Mouse (Mus musculus) lung, adult 2 months (tissue): ENCODE results near the gene Pde6h. TPM values are rescaled to one million over a fixed set of nuclear protein-coding genes. Genes with fewer than 3 reads are reported as not detected.

Experiments
- DNase-seq: peaks from one replicate; pipeline ENCODE4 v3.0.0; 2022
- H3K4me1 ChIP-seq: fragments of 200-500 bp; 2 replicates; pipeline ENCODE4 v1.6.1; 2011; ENCODE audit warnings: low read length; ENCODE audit not compliant: control insufficient read depth, insufficient read depth
- H3K4me3 ChIP-seq: fragments of 200-500 bp; replicated peaks from 2 replicates; pipeline ENCODE3; 2011; ENCODE audit warnings: low read depth, mild to moderate bottlenecking, control low read depth, low read length; ENCODE audit errors: extremely low read depth
- CTCF ChIP-seq: fragments of 200-500 bp; IDR thresholded peaks from 2 replicates; pipeline ENCODE4 v1.5.1; 2011; ENCODE audit warnings: mild to moderate bottlenecking, low read length, control low read depth; ENCODE audit not compliant: insufficient read depth
- POLR2A ChIP-seq: fragments of 200-500 bp; IDR thresholded peaks from 2 replicates; pipeline ENCODE4 v1.6.1; 2011; ENCODE audit warnings: low read depth, mild to moderate bottlenecking, control low read depth, low read length, borderline replicate concordance; ENCODE audit errors: extremely low read depth
- WGBS: fragments of 180-500 bp; shearing (Covaris S2); methylation state at CpG from one replicate; pipeline ENCODE4 v1.1.7; 2018; 5-methylcytosine and 5-hydroxymethylcytosine counted together
- polyA plus RNA-seq: library from polyadenylated mRNA; depleted of rRNA; stranded (reverse); fragments of >200 nt; gene quantifications from 2 replicates; pipeline ENCODE4 v1.2.3, GENCODE M21; 2012

The Pde6h gene
- polyA plus RNA-seq, 1 experiment: 0.02 TPM

- H3K4me3 ChIP-seq: no peak overlapping the region
- WGBS: 56% methylated on average over 10 of the region's 10 CpGs
- H3K4me1 ChIP-seq: peaks cover 4% of the 10 kb centered on the region; the same call in 1 of the 2 replicates
- TF ChIP-seq POLR2A (no peak), CTCF (no peak)
- DNase-seq: no peak
Observed at GRCm38 (mm10) chr6:136906937-136907293, 16.7 kb upstream of the Pde6h start.

DNA sequence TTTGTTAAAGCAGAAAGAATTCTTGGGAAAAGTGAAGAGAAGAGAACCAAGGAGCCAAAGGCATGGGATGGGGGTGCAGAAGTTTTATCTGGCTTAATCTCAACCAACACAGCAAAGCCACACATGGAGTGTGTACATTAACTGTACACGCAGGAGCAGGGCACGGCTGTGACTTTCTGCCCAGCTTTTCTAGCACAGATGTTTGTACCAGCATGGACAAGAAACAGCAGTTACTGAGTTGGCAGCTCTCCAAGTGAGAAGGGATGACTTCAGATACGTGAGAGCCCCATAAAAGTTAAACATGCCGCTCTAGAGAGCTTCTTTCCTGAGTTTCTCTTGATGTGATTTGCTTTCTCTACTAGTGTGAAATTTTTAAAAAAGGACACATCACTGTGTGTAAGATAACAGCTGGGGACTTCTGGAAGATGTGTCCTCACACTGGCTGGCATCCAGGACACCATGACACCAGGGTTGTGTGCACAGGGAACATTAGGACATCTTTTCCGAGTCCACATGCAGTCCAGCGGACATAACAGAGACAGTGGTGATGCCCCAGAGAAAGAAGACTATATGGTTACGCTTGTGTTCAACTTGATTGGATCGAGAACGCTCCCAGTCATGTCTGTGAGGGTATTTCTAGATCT lies 13.3 kb upstream of the Pde6h start:
- 56% methylated on average over 9 of the region's 9 CpGs for WGBS
- Histone ChIP-seq H3K4me3 (no peak overlapping the region), H3K4me1 (peaks cover 4% of the 10 kb centered on the region)
- no peak for DNase-seq
- TF ChIP-seq CTCF: no peak
- no peak for TF ChIP-seq POLR2A

DNA sequence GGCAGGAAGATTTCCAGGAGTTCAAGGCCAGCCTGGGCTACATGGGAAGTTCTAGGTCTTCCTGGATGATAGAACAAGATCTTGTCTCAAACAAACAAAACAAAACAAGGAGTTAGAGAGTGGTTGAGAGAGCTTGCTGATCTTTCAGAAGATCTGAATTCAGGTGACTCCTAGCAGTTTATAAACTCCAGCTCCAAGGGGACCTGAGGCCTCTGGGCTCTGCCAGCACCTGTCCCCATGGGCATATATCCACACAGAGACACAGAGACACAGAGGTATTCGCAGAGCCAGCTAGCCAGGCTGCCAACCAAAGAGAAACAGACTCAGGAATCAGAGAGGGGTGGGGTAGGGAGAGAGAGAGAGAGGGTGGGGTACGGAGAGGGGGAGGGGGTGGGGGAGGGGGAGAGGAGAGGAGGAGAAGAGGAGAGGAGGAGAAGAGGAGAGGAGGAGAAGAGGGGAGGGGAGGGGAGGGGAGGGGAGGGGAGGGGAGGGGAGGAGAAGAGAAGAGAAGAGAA lies 10.8 kb upstream of the Pde6h start:
- no peak for DNase-seq
- Histone ChIP-seq H3K4me1 (no peaks in the 10 kb centered on the region; the same call in 1 of the 2 replicates), H3K4me3 (no peak overlapping the region)
- WGBS: 100% methylated on average over 1 of the region's 2 CpGs
- TF ChIP-seq POLR2A: no peak
- TF ChIP-seq CTCF: no peak

GRCm38 (mm10) chr6:136913384-136914126 lies 10.1 kb upstream of the Pde6h start:
- TF ChIP-seq POLR2A (no peak), CTCF (no peak)

DNA sequence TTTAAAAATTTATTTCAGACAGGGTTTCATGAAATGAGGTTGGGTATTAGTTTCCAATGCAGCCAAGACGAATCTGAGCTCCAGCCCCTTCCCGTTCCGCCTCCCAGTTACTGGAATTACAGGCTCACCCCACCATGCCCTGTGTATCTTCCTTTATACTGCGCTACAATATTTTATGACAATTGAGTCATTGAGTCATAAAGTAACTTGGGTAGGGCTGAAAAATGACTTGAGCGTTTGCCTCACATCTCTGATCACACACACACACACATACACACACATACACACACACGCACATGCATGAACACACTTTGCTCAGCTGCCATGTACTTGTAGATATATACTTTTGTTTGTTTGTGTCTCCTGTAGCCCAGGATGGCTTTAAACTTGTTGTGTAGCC lies 9.4 kb upstream of the Pde6h start:
- TF ChIP-seq CTCF (no peak), POLR2A (no peak)
- WGBS: 86% methylated on average over 6 of the region's 6 CpGs
- Histone ChIP-seq H3K4me3 (no peak overlapping the region), H3K4me1 (no peaks in the 10 kb centered on the region; the same call in 1 of the 2 replicates)
- DNase-seq: no peak

More at GRCm38 (mm10) chr6:136913384-136914126, 10.1 kb upstream of the Pde6h start:
- 13% methylated on average over 18 of the region's 18 CpGs for WGBS
- no peaks in the 10 kb centered on the region; the same call in 1 of the 2 replicates for H3K4me1 ChIP-seq
- no peak overlapping the region for H3K4me3 ChIP-seq
- no peak for DNase-seq

- no peak for TF ChIP-seq CTCF
- no peak for DNase-seq
- Histone ChIP-seq H3K4me1 (no peaks in the 10 kb centered on the region; the same call in 1 of the 2 replicates), H3K4me3 (no peak overlapping the region)
- WGBS: 69% methylated on average over 8 of the region's 8 CpGs
Observed at GRCm38 (mm10) chr6:136915721-136916395, 7.8 kb upstream of the Pde6h start.

DNA sequence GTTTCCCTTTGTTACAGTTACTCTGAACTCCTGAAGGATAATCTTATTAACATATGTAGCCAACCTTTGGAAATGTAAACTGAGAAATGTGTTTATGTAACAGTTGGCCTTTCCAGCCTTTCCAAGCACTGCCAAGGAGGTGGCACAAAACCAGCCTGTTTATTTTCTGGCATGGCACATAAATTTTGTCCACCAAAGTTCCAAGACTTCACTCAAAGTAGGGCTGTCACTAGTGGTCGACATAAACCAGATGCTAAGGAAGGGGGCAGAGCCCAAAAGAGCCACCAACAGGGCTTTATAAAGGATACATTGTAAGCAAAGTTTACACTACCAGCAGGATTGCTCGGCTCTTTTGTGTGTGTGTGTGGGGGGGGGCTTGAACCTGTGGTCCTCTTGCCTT lies 5.7 kb upstream of the Pde6h start:
- Histone ChIP-seq H3K4me3 (no peak overlapping the region), H3K4me1 (no peaks in the 10 kb centered on the region; the same call in 1 of the 2 replicates)
- no peak for DNase-seq
- TF ChIP-seq POLR2A: no peak
- no peak for TF ChIP-seq CTCF
- WGBS: 22% methylated on average over 2 of the region's 2 CpGs

DNA sequence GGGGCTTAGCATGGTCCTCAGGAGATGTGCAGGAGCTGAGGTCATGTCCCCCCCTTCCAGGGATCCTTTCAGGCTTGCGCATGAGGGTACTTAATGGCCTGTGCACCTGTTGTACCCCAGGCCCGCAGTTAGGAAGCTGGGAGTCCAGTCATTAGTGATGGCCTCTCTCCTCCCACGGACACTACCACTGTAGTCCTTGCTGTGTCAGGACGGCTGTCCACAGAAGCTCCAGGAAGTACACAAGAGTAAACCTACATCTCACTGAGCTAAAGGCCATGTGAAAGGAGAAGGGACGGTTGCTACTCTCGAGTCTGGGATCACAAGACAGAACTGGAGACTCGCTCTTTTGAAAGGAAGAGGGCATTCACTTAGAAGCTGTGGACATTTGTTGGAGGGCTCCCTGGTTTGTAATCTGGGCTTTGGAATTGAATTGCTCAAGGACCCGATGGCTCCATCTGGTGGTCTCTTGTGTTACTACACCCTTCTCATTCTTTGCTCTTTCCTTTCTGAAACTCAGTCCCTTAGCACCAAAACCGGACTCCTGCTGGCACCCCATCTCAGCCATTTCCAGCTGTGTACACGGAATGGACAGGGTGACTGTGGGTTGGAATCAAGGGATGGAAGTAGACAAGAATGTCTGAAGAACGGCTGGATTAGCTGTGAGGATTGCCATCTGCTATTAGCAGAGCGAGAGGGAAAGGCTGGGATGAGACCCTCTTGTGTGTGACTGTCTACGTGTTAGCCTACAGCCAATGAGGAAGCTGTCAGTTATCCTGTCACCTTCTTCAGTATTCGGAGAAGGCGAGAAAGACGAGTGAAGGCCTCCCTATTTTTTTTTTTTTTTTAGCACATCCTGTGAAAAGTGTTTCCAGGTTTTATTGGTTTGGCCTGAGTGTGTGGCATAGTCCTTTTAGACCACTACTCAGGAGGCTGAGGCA lies 3.0 kb upstream of the Pde6h start:
- DNase-seq: peak; percentile 65
- TF ChIP-seq POLR2A (no peak), CTCF (0 out of 2 replicates have a peak, but pooled peaks have one; percentile 17)
- WGBS: 31% methylated on average over 16 of the region's 16 CpGs
- H3K4me1 ChIP-seq: no peaks in the 10 kb centered on the region
- no peak overlapping the region for H3K4me3 ChIP-seq

- no peaks in the 10 kb centered on the region for H3K4me1 ChIP-seq
- 78% methylated on average over 7 of the region's 7 CpGs for WGBS
- no peak overlapping the region for H3K4me3 ChIP-seq
- no peak for TF ChIP-seq CTCF
- TF ChIP-seq POLR2A: no peak
- no peak for DNase-seq
Observed at GRCm38 (mm10) chr6:136921601-136922000, 2.0 kb upstream of the Pde6h start.
